Mouse (Mus musculus): Measurements from ENCODE around the gene Asgr1. TPM values are rescaled to one million over a fixed set of nuclear protein-coding genes. Genes with fewer than 3 reads are reported as not detected.

Gene Asgr1
- total RNA-seq, 4 experiments from 2014 or later, result not detected

GRCm38 (mm10) chr11:70026689-70027088 lies 27.2 kb upstream of the Asgr1 start:
- no peak for DNase-seq (ENCODE audit: low spot score)

GRCm38 (mm10) chr11:70027397-70027796 lies 26.5 kb upstream of the Asgr1 start:
- no peak for DNase-seq (ENCODE audit: low spot score)

DNA sequence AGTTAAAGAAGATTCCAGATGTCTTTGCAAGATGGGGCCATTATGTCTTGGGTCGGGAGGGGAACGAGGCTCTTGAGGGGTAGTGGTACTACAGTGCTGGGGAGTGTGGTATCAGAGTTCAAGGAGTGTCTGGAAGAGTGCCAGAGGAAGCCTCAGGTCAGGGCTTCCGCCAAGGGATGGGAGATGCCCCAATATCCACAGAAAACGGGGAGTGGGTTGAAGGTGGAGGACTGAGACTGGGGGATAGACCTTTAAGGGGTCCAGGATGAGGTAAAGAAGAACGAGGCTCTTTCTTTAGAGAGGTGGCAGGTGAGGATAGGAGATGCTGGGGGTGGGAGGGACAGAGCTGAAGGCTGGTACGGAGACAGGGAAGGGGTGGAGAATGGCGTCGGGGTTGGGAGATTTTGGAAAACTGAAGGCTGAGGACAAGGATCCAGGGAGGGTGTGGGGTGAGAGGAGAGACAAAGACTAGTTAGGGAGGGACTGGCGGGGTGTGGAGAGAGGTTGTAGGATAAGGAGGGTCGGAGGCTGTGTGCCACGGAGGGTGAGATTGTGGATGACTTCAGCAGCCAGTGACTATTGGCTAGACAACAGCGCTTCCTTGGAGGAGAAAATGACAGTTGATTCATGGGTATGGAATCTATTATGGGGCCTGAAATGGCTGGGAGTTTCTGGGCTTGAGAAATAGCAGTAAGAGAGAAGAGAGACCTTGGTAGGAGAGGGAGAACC lies 25.3 kb upstream of the Asgr1 start:
- DNase-seq (ENCODE audit: low spot score), result no peak

- DNase-seq (ENCODE audit: low spot score), result peak; percentile 69
Observed at GRCm38 (mm10) chr11:70029130-70029801, 24.6 kb upstream of the Asgr1 start.

GRCm38 (mm10) chr11:70029829-70030550 lies 23.9 kb upstream of the Asgr1 start:
- no peak for DNase-seq (ENCODE audit: low spot score)

- no peak for DNase-seq (ENCODE audit: low spot score)
Observed at GRCm38 (mm10) chr11:70030651-70031320, 23.1 kb upstream of the Asgr1 start.

GRCm38 (mm10) chr11:70031321-70031670 lies 22.6 kb upstream of the Asgr1 start:
- DNase-seq (ENCODE audit: low spot score), result no peak

- no peak for DNase-seq (ENCODE audit: low spot score)
Observed at GRCm38 (mm10) chr11:70038174-70038573, 15.7 kb upstream of the Asgr1 start.

DNA sequence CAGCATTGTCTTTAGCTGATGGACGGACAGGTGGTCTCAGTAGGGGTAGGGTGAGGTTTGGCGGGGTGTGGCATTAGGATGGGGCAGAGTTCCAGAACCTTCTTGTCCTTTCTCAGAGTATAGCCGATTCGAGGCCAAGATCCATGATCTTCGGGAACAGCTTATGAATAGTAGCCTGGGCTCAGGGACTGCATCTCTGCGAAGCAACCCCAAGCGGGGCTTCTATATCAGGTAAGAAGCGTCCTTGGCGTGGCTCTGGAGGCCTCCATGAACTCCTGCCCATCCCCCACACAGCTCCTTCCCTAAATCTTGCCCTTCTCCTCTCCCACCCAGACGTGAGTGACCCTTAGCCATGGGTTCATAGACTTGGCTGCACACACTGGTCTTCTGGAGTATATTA lies 14.3 kb upstream of the Asgr1 start:
- DNase-seq (ENCODE audit: low spot score), result no peak

GRCm38 (mm10) chr11:70040184-70040583 lies 13.7 kb upstream of the Asgr1 start:
- DNase-seq (ENCODE audit: low spot score), result no peak

- no peak for DNase-seq (ENCODE audit: low spot score)
Observed at GRCm38 (mm10) chr11:70042309-70043085, 11.4 kb upstream of the Asgr1 start.

GRCm38 (mm10) chr11:70043665-70044064 lies 10.2 kb upstream of the Asgr1 start:
- DNase-seq (ENCODE audit: low spot score), result no peak

DNA sequence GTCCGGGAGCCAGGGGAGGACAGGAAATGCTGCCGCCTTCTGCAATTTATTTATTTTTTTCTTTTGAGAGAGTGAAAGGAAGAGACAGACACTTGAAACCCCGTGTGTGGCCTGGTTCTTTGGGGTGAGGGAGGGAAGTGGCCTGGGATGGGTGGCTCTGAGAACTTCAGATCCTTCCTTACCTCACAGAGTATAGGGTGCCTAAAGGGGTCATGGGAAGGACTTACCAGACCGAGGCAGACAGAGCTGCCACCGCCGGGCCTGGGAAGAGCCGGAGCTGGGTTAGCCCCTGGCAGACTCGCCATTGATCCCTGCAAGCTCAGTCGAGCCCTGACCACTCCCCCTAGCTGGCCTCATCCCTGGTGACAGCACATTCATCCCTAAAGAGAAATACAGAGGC lies 8.4 kb upstream of the Asgr1 start:
- no peak for DNase-seq (ENCODE audit: low spot score)

GRCm38 (mm10) chr11:70049366-70049765 lies 4.5 kb upstream of the Asgr1 start:
- DNase-seq (ENCODE audit: low spot score), result no peak

- no peak for DNase-seq (ENCODE audit: low spot score)
Observed at GRCm38 (mm10) chr11:70049816-70050215, 4.1 kb upstream of the Asgr1 start.

DNA sequence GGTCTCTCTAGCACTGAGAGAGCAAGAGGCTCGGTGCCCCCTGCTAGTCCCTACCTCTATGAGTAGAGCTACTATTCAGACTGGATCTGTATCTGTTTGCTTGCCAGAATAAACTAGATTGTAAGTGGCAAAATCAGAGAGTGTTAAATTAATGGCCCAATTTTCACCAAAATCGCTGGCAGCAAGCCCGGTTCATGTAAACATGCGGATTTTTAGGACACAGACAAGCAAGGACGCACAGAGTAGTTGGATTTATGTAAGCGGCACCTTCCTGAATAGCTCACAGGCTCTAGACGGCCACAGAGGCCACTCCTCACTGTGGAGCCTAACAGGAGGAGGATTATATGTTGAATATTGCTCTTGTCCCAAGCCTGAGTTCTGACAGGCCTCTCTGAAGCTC lies 729 bp upstream of the Asgr1 start:
- DNase-seq (ENCODE audit: low spot score), result no peak

DNA sequence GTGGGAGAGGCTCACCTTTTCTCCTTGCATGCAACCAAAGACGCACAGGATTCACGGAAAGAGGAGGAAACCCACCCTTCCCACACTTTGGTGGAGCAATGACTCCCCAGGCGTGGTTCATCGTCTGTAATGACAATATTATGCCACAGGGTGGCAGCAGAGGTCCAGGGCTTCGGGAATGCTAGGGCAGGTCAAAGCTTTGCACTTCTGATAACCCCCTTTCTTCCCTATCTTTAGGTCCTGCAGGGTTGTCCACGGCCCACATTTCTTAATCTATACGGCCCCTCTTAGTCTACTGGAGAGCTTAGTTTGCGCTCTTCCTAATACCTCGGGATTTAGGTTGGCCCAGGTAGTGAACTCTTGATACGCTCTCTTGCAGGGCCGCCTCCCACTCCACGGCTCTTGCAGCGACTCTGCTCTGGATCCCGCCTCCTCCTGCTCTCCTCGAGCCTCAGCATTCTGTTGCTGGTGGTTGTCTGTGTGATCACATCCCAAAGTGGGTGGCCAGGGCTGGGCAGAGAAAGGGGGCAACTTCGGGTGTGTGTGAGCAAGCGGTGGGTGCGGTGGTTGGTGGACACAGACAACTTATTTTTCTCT lies 1.8 kb downstream of the Asgr1 start:
- DNase-seq (ENCODE audit: low spot score), result peak; percentile 74

- no peak for DNase-seq (ENCODE audit: low spot score)
Observed at GRCm38 (mm10) chr11:70057805-70058204, 3.9 kb downstream of the Asgr1 start.

- DNase-seq (ENCODE audit: low spot score), result no peak
Observed at GRCm38 (mm10) chr11:70059930-70060329, 6.0 kb downstream of the Asgr1 start.

DNA sequence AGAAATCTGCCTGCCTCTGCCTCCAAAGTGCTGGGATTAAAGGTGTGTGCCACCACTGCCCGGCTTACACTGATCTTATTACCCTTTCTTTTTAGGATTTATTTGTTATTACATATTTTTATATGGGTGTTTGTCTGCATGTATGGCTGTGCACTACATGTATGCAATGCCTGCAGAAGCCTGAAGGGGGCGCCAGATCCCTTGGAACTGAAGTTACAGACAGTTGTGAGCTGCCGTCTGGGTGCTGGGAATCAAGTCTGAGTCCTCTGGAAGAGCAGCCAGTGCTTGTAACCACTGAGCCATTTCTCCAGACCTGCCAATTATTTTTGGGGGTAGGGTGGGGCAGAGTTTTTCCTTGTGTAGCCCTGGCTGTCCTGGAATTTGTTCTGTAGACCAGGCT lies 9.2 kb downstream of the Asgr1 start:
- DNase-seq (ENCODE audit: low spot score), result no peak

GRCm38 (mm10) chr11:70066701-70067100 lies 12.8 kb downstream of the Asgr1 start:
- DNase-seq (ENCODE audit: low spot score), result no peak
